Mouse (Mus musculus) limb, embryonic 13.5 days (tissue): ENCODE results near the gene Mios. TPM values are rescaled to one million over a fixed set of nuclear protein-coding genes. Genes with fewer than 3 reads are reported as not detected.

Experiments used
- ATAC-seq: fragments of 200-750 bp; cut with Nextera tagmentation; 2 replicates; pipeline ENCODE4 v1.8.0; 2017; ENCODE audit warnings: low read depth, moderate number of reproducible peaks, moderate TSS enrichment; ENCODE audit not compliant: low FRiP score
- H3K27ac ChIP-seq: fragments of 300-500 bp; sonication (generic); 2 replicates; pipeline ENCODE4 v1.5.1; 2015; ENCODE audit warnings: inconsistent platforms, mild to moderate bottlenecking, moderate library complexity
- H3K27me3 ChIP-seq: fragments of 300-500 bp; sonication (generic); 2 replicates; pipeline ENCODE4 v1.6.1; 2015; ENCODE audit warnings: mild to moderate bottlenecking, inconsistent platforms
- H3K36me3 ChIP-seq: fragments of 300-500 bp; sonication (generic); 2 replicates; pipeline ENCODE4 v1.6.1; 2015; ENCODE audit warnings: inconsistent platforms, mild to moderate bottlenecking, moderate library complexity
- H3K4me1 ChIP-seq: fragments of 300-500 bp; sonication (generic); 2 replicates; pipeline ENCODE4 v1.6.1; 2015; ENCODE audit warnings: inconsistent platforms
- H3K4me2 ChIP-seq: fragments of 300-500 bp; sonication (generic); replicated peaks from 2 replicates; pipeline ENCODE4 v1.6.1; 2015; ENCODE audit warnings: inconsistent platforms, mild to moderate bottlenecking, moderate library complexity
- H3K4me3 ChIP-seq: fragments of 300-500 bp; sonication (generic); 2 replicates; pipeline ENCODE4 v1.5.1; 2015; ENCODE audit warnings: moderate library complexity, mild to moderate bottlenecking, inconsistent platforms
- H3K9ac ChIP-seq: fragments of 300-500 bp; sonication (generic); 2 replicates; pipeline ENCODE4 v1.6.1; 2015; ENCODE audit warnings: mild to moderate bottlenecking, inconsistent platforms
- H3K9me3 ChIP-seq: fragments of 300-500 bp; sonication (generic); 2 replicates; pipeline ENCODE4 v1.6.1; 2016; ENCODE audit warnings: inconsistent platforms
- WGBS: fragments of 180-500 bp; shearing (Covaris S2); methylation state at CpG from one replicate; pipeline ENCODE4 v1.1.7; 2015; 5-methylcytosine and 5-hydroxymethylcytosine counted together
- polyA plus RNA-seq: library from polyadenylated mRNA; unstranded; fragments of >200 nt; fragmentation: Nextera tagmentation; extraction: Ambion mirVana; gene quantifications from 2 replicates; pipeline ENCODE4 v1.2.1, GENCODE M21; 2015

The Mios gene
- polyA plus RNA-seq, 1 experiment from 2014 or later: 28.6 TPM

DNA sequence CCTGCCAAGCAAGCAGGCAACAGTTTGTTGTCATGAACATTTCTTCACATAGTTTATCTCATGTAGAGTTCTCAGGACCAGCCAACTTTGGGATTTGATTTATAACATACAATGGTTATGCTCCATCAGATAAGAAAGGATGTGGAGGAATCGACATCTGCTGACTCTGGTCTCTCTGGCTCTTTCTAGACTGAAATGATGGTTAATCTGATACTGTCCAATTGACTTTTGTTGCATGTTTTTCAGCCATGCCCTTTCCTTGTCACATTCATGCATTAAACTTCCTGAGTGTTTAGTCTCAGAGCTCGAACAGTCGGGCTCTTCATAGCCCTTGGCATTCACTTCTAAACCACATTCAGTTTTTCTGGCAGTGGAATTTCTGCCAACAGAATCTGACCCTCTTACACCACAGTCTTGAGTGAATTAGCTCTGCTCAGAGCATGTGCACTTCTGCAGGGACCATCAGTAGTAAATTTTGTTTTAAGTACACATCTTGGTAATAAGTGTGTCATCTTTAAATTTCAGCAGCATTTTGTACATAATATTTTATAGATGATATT is 76.5 kb downstream of the Mios start:
- no peak overlapping the region for H3K4me3 ChIP-seq
- no peak overlapping the region for H3K4me2 ChIP-seq
- H3K27ac ChIP-seq: no peak overlapping the region
- no peaks in the 10 kb centered on the region for H3K4me1 ChIP-seq
- H3K36me3 ChIP-seq: peaks cover 5% of the 10 kb centered on the region; the same call in 1 of the 2 replicates
- 75% methylated on average over 3 of the region's 3 CpGs for WGBS
- no peak for ATAC-seq
- H3K9me3 ChIP-seq: no peaks in the 10 kb centered on the region
- no peaks in the 10 kb centered on the region for H3K27me3 ChIP-seq
- H3K9ac ChIP-seq: no peak overlapping the region

Other genes starting within 250 kb of the Mios start
- gene Col28a1, start 16.6 kb upstream of the Mios start, polyA plus RNA-seq: 0.37 and 0.52 TPM in 2 replicates
- 142 and 159 TPM in 2 replicates for gene Rpa3, start 50.0 kb downstream of the Mios start, polyA plus RNA-seq
- 16.9 and 18.6 TPM in 2 replicates for gene Umad1, start 50.1 kb downstream of the Mios start, polyA plus RNA-seq
- 14.8 and 15.5 TPM in 2 replicates for gene Gm45062, start 50.2 kb downstream of the Mios start, polyA plus RNA-seq